Mouse (Mus musculus) MEL (cell line): ENCODE data around the gene Grik5.

ENCODE experiments used
- CTCF ChIP-seq, 3 experiments: IDR thresholded peaks in 2 of 3; conservative IDR thresholded peaks in 1 of 3; 2 replicates each; pipeline ENCODE4 v1.5.1; 2011 to 2012; ENCODE audit warnings: low read length in 3 of 3, low read depth in 2 of 3, mild to moderate bottlenecking in 2 of 3, improper control_type of control experiment in 1 of 3, inconsistent platforms in 1 of 3, mixed read lengths in 1 of 3, moderate library complexity in 1 of 3; ENCODE audit not compliant: control insufficient read depth in 1 of 3, insufficient read depth in 1 of 3, poor library complexity in 1 of 3, severe bottlenecking in 1 of 3
- HCFC1 ChIP-seq: IDR thresholded peaks from 2 replicates; pipeline ENCODE4 v1.6.1; 2012; ENCODE audit warnings: low read depth, mild to moderate bottlenecking, inconsistent platforms, low read length, improper control_type of control experiment, moderate library complexity
- POLR2A ChIP-seq, 2 experiments: IDR thresholded peaks; 2 replicates each; pipeline ENCODE4 v1.6.1; 2011 to 2012; ENCODE audit warnings: low read length in 2 of 2, mild to moderate bottlenecking in 2 of 2, control low read depth in 1 of 2, improper control_type of control experiment in 1 of 2, low read depth in 1 of 2, moderate library complexity in 1 of 2; ENCODE audit not compliant: control insufficient read depth in 1 of 2, insufficient read depth in 1 of 2, poor library complexity in 1 of 2
- SMC3 ChIP-seq: IDR thresholded peaks from 2 replicates; pipeline ENCODE4 v1.6.1; 2011; ENCODE audit warnings: low read depth, low read length, improper control_type of control experiment
- ZKSCAN1 ChIP-seq: IDR thresholded peaks from 2 replicates; pipeline ENCODE4 v1.6.1; 2012; ENCODE audit warnings: low read depth, mild to moderate bottlenecking, inconsistent platforms, low read length, improper control_type of control experiment, moderate library complexity

- TF ChIP-seq POLR2A (IDR thresholded peaks at IDR 0.05; ENCODE audit: control insufficient read depth in 1 of 2, insufficient read depth in 1 of 2, low read depth in 1 of 2, low read length in 2 of 2, poor library complexity in 1 of 2) (no peak), HCFC1 (no peak), CTCF (IDR thresholded peaks at IDR 0.05 in 2 of 3, conservative IDR thresholded peaks at IDR 0.05 in 1 of 3; ENCODE audit: control insufficient read depth in 1 of 3, insufficient read depth in 1 of 3, low read depth in 2 of 3, low read length in 3 of 3, poor library complexity in 1 of 3, severe bottlenecking in 1 of 3) (no peak), SMC3 (no peak), ZKSCAN1 (no peak)
Measured at GRCm38 (mm10) chr7:25052587-25052986, 19.6 kb downstream of the Grik5 start.
